Mouse (Mus musculus) heart, adult 2 months (tissue): ENCODE results near the gene E2f4.

ENCODE experiments used
- CTCF ChIP-seq: fragments of 200-600 bp; IDR thresholded peaks from 2 replicates; pipeline ENCODE4 v1.8.1; 2022; ENCODE audit warnings: antibody characterized with exemption, mild to moderate bottlenecking, moderate library complexity
- EP300 ChIP-seq: fragments of 200-500 bp; IDR thresholded peaks from 2 replicates; pipeline ENCODE4 v1.6.1; 2011; ENCODE audit warnings: low read depth, low read length, control low read depth; ENCODE audit not compliant: insufficient read depth
- POLR2A ChIP-seq: fragments of 200-500 bp; IDR thresholded peaks from 2 replicates; pipeline ENCODE4 v1.6.1; 2011; ENCODE audit warnings: mild to moderate bottlenecking, low read depth, low read length, control low read depth; ENCODE audit not compliant: insufficient read depth

DNA sequence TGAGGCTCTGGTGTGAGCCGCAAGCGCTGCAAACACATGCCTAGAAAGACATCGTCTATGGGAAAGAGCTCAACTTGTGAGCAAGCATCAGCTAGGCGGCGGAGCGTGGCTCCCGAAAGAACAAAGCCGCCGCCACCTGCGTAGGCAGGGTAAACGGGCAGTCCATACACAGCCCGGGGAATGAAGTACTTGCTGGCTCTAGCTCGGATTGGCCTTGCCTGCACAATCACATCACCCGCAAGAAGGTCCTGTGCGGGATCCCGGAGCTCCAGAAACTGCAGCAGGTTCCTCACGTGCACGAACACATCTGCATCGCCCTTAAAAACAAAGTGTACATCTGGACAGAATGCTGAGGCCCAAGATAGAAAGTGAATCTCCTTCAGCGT, 43.7 kb upstream of the E2f4 start:
- TF ChIP-seq POLR2A (no peak), EP300 (no peak), CTCF (no peak)
